Mouse (Mus musculus): ENCODE data around the gene Foxc1.

DNA sequence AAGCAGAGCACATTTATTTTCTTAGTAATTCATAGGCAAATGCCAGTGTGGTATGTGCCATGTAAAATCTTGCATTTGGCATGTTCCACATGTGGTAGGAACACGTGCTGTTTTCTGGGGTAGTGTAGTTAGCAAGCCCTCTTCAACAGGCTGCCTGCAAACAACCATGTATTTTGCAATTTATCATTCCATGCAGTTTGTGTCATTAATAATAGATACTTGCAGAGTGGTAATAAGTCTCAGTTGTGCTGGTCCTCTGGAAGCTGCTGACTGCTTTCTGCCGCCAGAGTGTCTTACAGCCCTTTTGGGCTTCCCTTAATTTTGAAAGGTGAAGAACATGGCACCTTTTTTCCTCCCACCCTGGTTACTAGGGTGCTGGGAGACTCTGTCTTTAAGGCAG lies 6.3 kb downstream of the Foxc1 start:
- TF ChIP-seq POLR2A (IDR thresholded peaks at IDR 0.05; ENCODE audit: control insufficient read depth in 1 of 2, insufficient read depth in 1 of 2, low read depth in 1 of 2, low read length in 2 of 2, poor library complexity in 1 of 2) (no peak), CTCF (IDR thresholded peaks at IDR 0.05 in 2 of 3, conservative IDR thresholded peaks at IDR 0.05 in 1 of 3; ENCODE audit: control insufficient read depth in 1 of 3, insufficient read depth in 1 of 3, low read depth in 2 of 3, low read length in 3 of 3, poor library complexity in 1 of 3, severe bottlenecking in 1 of 3) (no peak), EP300 (IDR thresholded peaks at IDR 0.05; ENCODE audit: low read depth in 1 of 2, low read length in 2 of 2) (no peak), GATA1 (IDR thresholded peaks at IDR 0.05; ENCODE audit: low read depth, low read length) (no peak), CHD2 (IDR thresholded peaks at IDR 0.05; ENCODE audit: low read length) (no peak), MAFK (IDR thresholded peaks at IDR 0.05; ENCODE audit: borderline replicate concordance, low read depth, low read length) (no peak), TAL1 (IDR thresholded peaks at IDR 0.05; ENCODE audit: low read length) (no peak), ZMIZ1 (IDR thresholded peaks at IDR 0.05; ENCODE audit: low read depth, low read length) (no peak), USF1 (IDR thresholded peaks at IDR 0.05; ENCODE audit: low read depth, low read length) (no peak)
